Mouse (Mus musculus): ENCODE measurements around the gene Cela2a. TPM values are rescaled to one million over a fixed set of nuclear protein-coding genes. Genes with fewer than 3 reads are reported as not detected.

Cela2a gene
- total and polyA plus RNA-seq, 3 experiments, result 0.30 to 2.6 (median 0.43) TPM

- H3K4me3 ChIP-seq (replicated peaks in 1 of 3; ENCODE audit: low read depth in 2 of 3, low read length in 2 of 3, poor library complexity in 1 of 3), result no peak overlapping the region
- no peaks in the 10 kb centered on the region for H3K27me3 ChIP-seq (replicated peaks)
- in situ Hi-C loops (cut with MboI; ENCODE audit: low pct_ligation_motif_present, low pct_unique_long_range_greater_than_20kb, low sequenced_read_pairs), result loop anchor here (10.0 kb wide), 1 partner anchor 208 kb away; no protein-coding TSS in a partner anchor
- peaks cover 16 to 69% of the 10 kb centered on the region in 2 experiments for H3K4me1 ChIP-seq (ENCODE audit: control insufficient read depth in 1 of 2, insufficient read depth in 2 of 2)
- no peaks in the 10 kb centered on the region for H3K79me2 ChIP-seq (replicated peaks; ENCODE audit: control insufficient read depth, extremely low read depth, insufficient read depth, poor library complexity, severe bottlenecking)
- peaks cover 20 to 88% of the 10 kb centered on the region in 2 experiments for H3K36me3 ChIP-seq (replicated peaks in 1 of 2; ENCODE audit: control insufficient read depth in 1 of 2, insufficient read depth in 1 of 2, low read length in 1 of 2)
- TF ChIP-seq ZC3H11A (IDR thresholded peaks at IDR 0.05; ENCODE audit: low read depth, low read length), result no peak
- no peak for TF ChIP-seq BHLHE40 (IDR thresholded peaks at IDR 0.05; ENCODE audit: low read depth, low read length)
- TF ChIP-seq PAX5 (IDR thresholded peaks at IDR 0.05; ENCODE audit: low read length), result no peak
- TF ChIP-seq CHD1 (IDR thresholded peaks at IDR 0.05; ENCODE audit: low read depth, low read length), result no peak
- no peak overlapping the region for H3K27ac ChIP-seq (ENCODE audit: insufficient read depth, low read depth)
- DNase-seq (ENCODE audit: extremely low read depth), result no peak
- H3K4me2 ChIP-seq (ENCODE audit: insufficient read depth, low read depth, poor library complexity, severe bottlenecking), result no peak overlapping the region
- peaks cover 4% of the 10 kb centered on the region for H3K9me3 ChIP-seq (replicated peaks; ENCODE audit: low read length)
- dilution Hi-C loops (cut with MboI; ENCODE audit: extremely low pct_ligation_motif_present, extremely low pct_unique_long_range_greater_than_20kb, low sequenced_read_pairs), result no loop called here
- H3K9ac ChIP-seq (ENCODE audit: insufficient read depth, low read depth), result no peak overlapping the region
Measured at GRCm38 (mm10) chr4:141866933-141867490, 41.1 kb upstream of the Cela2a start.

GRCm38 (mm10) chr4:141865600-141865999 lies 39.6 kb upstream of the Cela2a start:
- no peak overlapping the region for H3K9ac ChIP-seq (ENCODE audit: insufficient read depth, low read depth)
- dilution Hi-C loops (cut with MboI; ENCODE audit: extremely low pct_ligation_motif_present, extremely low pct_unique_long_range_greater_than_20kb, low sequenced_read_pairs) (no loop called here), in situ Hi-C loops (cut with MboI; ENCODE audit: low pct_ligation_motif_present, low pct_unique_long_range_greater_than_20kb, low sequenced_read_pairs) (loop anchor here (10.0 kb wide), 1 partner anchor 209 kb away; no protein-coding TSS in a partner anchor)
- H3K36me3 ChIP-seq (replicated peaks in 1 of 2; ENCODE audit: control insufficient read depth in 1 of 2, insufficient read depth in 1 of 2, low read length in 1 of 2), result peaks cover 26 to 87% of the 10 kb centered on the region in 2 experiments
- H3K4me3 ChIP-seq (replicated peaks in 1 of 3; ENCODE audit: low read depth in 2 of 3, low read length in 2 of 3, poor library complexity in 1 of 3), result no peak overlapping the region
- no peak for DNase-seq (ENCODE audit: extremely low read depth)
- TF ChIP-seq TCF12 (IDR thresholded peaks at IDR 0.05; ENCODE audit: low read depth, low read length) (no peak), EP300 (IDR thresholded peaks at IDR 0.05; ENCODE audit: low read length) (no peak), MAZ (IDR thresholded peaks at IDR 0.05; ENCODE audit: low read depth, low read length) (no peak), MXI1 (IDR thresholded peaks at IDR 0.05; ENCODE audit: low read depth, low read length) (no peak), PAX5 (IDR thresholded peaks at IDR 0.05; ENCODE audit: low read length) (no peak), UBTF (IDR thresholded peaks at IDR 0.05; ENCODE audit: low read depth, low read length) (no peak), NRF1 (IDR thresholded peaks at IDR 0.05; ENCODE audit: low read depth, low read length) (no peak), MAFK (IDR thresholded peaks at IDR 0.05; ENCODE audit: insufficient replicate concordance, low read length) (no peak), GABPA (IDR thresholded peaks at IDR 0.05; ENCODE audit: insufficient replicate concordance, low read depth, low read length) (no peak)
- no peaks in the 10 kb centered on the region for H3K79me2 ChIP-seq (replicated peaks; ENCODE audit: control insufficient read depth, extremely low read depth, insufficient read depth, poor library complexity, severe bottlenecking)
- H3K4me2 ChIP-seq (ENCODE audit: insufficient read depth, low read depth, poor library complexity, severe bottlenecking), result no peak overlapping the region
- no peaks in the 10 kb centered on the region for H3K27me3 ChIP-seq (replicated peaks)
- H3K9me3 ChIP-seq (replicated peaks; ENCODE audit: low read length), result peaks cover 11% of the 10 kb centered on the region
- no peak overlapping the region for H3K27ac ChIP-seq (ENCODE audit: insufficient read depth, low read depth)
- peaks cover 7 to 55% of the 10 kb centered on the region in 2 experiments for H3K4me1 ChIP-seq (ENCODE audit: control insufficient read depth in 1 of 2, insufficient read depth in 2 of 2)

GRCm38 (mm10) chr4:141865006-141865405 lies 39.0 kb upstream of the Cela2a start:
- Histone ChIP-seq H3K36me3 (replicated peaks in 1 of 2; ENCODE audit: control insufficient read depth in 1 of 2, insufficient read depth in 1 of 2, low read length in 1 of 2) (peaks cover 31 to 90% of the 10 kb centered on the region in 2 experiments), H3K4me2 (ENCODE audit: insufficient read depth, low read depth, poor library complexity, severe bottlenecking) (no peak overlapping the region), H3K9ac (ENCODE audit: insufficient read depth, low read depth) (no peak overlapping the region), H3K4me3 (replicated peaks in 1 of 3; ENCODE audit: low read depth in 2 of 3, low read length in 2 of 3, poor library complexity in 1 of 3) (no peak overlapping the region), H3K4me1 (ENCODE audit: control insufficient read depth in 1 of 2, insufficient read depth in 2 of 2) (peaks cover 2 to 54% of the 10 kb centered on the region in 2 experiments), H3K27ac (ENCODE audit: insufficient read depth, low read depth) (no peak overlapping the region), H3K27me3 (replicated peaks) (no peaks in the 10 kb centered on the region), H3K79me2 (replicated peaks; ENCODE audit: control insufficient read depth, extremely low read depth, insufficient read depth, poor library complexity, severe bottlenecking) (no peaks in the 10 kb centered on the region), H3K9me3 (replicated peaks; ENCODE audit: low read length) (peaks cover 11% of the 10 kb centered on the region)
- TF ChIP-seq ELF1 (IDR thresholded peaks at IDR 0.05; ENCODE audit: low read depth, low read length) (no peak), SIN3A (IDR thresholded peaks at IDR 0.05; ENCODE audit: low read length) (no peak), MAFK (IDR thresholded peaks at IDR 0.05; ENCODE audit: insufficient replicate concordance, low read length) (no peak), CHD2 (IDR thresholded peaks at IDR 0.05; ENCODE audit: low read length) (no peak), HCFC1 (IDR thresholded peaks at IDR 0.05; ENCODE audit: low read depth, low read length) (no peak), CHD1 (IDR thresholded peaks at IDR 0.05; ENCODE audit: low read depth, low read length) (no peak), PAX5 (IDR thresholded peaks at IDR 0.05; ENCODE audit: low read length) (no peak), JUN (IDR thresholded peaks at IDR 0.05; ENCODE audit: insufficient read depth, low read depth, low read length) (no peak), POLR2A (IDR thresholded peaks at IDR 0.05; ENCODE audit: low read depth, low read length) (no peak), UBTF (IDR thresholded peaks at IDR 0.05; ENCODE audit: low read depth, low read length) (no peak), MXI1 (IDR thresholded peaks at IDR 0.05; ENCODE audit: low read depth, low read length) (no peak), ZMIZ1 (IDR thresholded peaks at IDR 0.05; ENCODE audit: low read depth, low read length) (no peak), MAZ (IDR thresholded peaks at IDR 0.05; ENCODE audit: low read depth, low read length) (no peak), TBP (conservative IDR thresholded peaks at IDR 0.05; ENCODE audit: low read depth, low read length) (no peak), ZNF384 (IDR thresholded peaks at IDR 0.05; ENCODE audit: low read depth, low read length) (no peak), SMC3 (IDR thresholded peaks at IDR 0.05; ENCODE audit: low read depth, low read length) (no peak)
- no peak for DNase-seq (ENCODE audit: extremely low read depth)
- in situ Hi-C loops (cut with MboI; ENCODE audit: low pct_ligation_motif_present, low pct_unique_long_range_greater_than_20kb, low sequenced_read_pairs) (loop anchor here (10.0 kb wide), 1 partner anchor 210 kb away; no protein-coding TSS in a partner anchor), dilution Hi-C loops (cut with MboI; ENCODE audit: extremely low pct_ligation_motif_present, extremely low pct_unique_long_range_greater_than_20kb, low sequenced_read_pairs) (no loop called here)
